Mouse (Mus musculus) ES-Bruce4 (cell line): ENCODE measurements around the gene Vsig10.

ENCODE experiments used
- CTCF ChIP-seq: IDR thresholded peaks from one replicate; pipeline ENCODE4 v1.8.1; 2011; ENCODE audit warnings: low read depth, low read length
- EP300 ChIP-seq: IDR thresholded peaks from 2 replicates; pipeline ENCODE4 v1.6.1; 2011; ENCODE audit warnings: low read depth, low read length; ENCODE audit not compliant: insufficient read depth
- POLR2A ChIP-seq: IDR thresholded peaks from one replicate; pipeline ENCODE4 v1.8.1; 2011; ENCODE audit warnings: low read length; ENCODE audit not compliant: insufficient read depth

DNA sequence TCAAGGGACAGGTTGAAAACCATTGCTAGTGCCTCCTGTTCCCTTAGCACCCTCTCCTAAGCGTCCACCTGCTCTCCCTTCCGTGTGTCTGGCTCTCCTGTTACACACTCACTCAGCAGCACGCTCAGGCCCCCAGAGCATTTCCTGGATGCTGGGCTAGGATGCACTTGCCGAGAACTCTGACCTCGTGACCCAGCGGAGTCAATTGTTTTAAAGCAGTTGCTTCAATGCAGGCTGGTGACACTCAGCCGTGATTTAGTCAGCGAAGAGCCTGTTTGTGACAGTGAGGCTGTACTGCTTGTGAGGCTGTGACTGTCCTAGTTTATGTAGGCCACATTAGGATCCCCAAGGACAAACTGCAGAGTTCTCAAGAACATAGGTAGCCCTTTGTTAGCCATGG lies 48.3 kb downstream of the Vsig10 start:
- TF ChIP-seq EP300 (peak; percentile 26; the same call in 1 of the 2 replicates), CTCF (no peak), POLR2A (no peak)
